Mouse (Mus musculus): ENCODE measurements around the gene Prss56. TPM values are rescaled to one million over a fixed set of nuclear protein-coding genes. Genes with fewer than 3 reads are reported as not detected.
A peak's percentile ranks its signal among the peaks of the same experiment; 100 is the strongest.

Prss56 gene
- polyA plus RNA-seq, 1 experiment from 2014 or later = 0.88 TPM

- Histone ChIP-seq H3K9me3 (ENCODE audit: control insufficient read depth, low read length) (no peaks in the 10 kb centered on the region), H3K4me3 (ENCODE audit: low read depth, low read length) (no peak overlapping the region)
- ATAC-seq (ENCODE audit: insufficient read depth, low FRiP score, low TSS enrichment) = no peak
These were observed 23.2 kb downstream of the Prss56 start for GRCm38 (mm10) chr1:87206339-87206738.

DNA sequence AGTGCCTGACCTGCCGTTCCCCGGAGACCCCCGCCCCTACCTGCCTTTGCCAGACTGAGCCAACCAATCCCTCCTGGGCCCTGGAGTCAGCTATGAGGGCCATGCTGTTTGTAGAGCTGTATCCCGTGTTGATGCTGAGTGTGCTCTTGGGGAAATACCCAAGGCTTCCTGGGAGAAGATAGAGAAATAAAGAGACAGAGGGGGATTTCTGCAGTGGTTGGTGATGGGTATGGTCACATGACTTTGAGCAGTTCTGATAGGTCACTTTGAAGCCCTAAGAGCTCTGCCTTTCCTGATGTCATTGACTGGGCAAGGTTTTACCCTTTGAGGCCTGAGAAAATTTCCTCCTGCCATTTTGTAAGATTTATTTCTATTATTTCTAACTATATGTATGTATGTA, 28.3 kb downstream of the Prss56 start:
- Histone ChIP-seq H3K9ac (ENCODE audit: low read length) (no peak overlapping the region), H3K4me2 (ENCODE audit: low read depth) (no peak overlapping the region), H3K27me3 (ENCODE audit: control insufficient read depth, insufficient read depth, low read length) (peaks cover 6% of the 10 kb centered on the region; the same call in 1 of the 2 replicates), H3K4me1 (ENCODE audit: control insufficient read depth, insufficient read depth, low read length) (peaks cover 13% of the 10 kb centered on the region), H3K9me3 (ENCODE audit: control insufficient read depth, low read length) (no peaks in the 10 kb centered on the region), H3K36me3 (ENCODE audit: control insufficient read depth, insufficient read depth, low read length) (no peaks in the 10 kb centered on the region), H3K27ac (ENCODE audit: low read depth, low read length) (no peak overlapping the region), H3K4me3 (ENCODE audit: low read depth, low read length) (no peak overlapping the region)
- WGBS = 92% methylated on average over 4 of the region's 4 CpGs
- no peak for ATAC-seq (ENCODE audit: insufficient read depth, low FRiP score, low TSS enrichment)
- no peak for DNase-seq (ENCODE audit: low spot score)

More at GRCm38 (mm10) chr1:87206339-87206738, 23.2 kb downstream of the Prss56 start:
- Histone ChIP-seq H3K4me1 (ENCODE audit: control insufficient read depth, insufficient read depth, low read length) (no peaks in the 10 kb centered on the region), H3K9ac (ENCODE audit: low read length) (no peak overlapping the region), H3K27me3 (ENCODE audit: control insufficient read depth, insufficient read depth, low read length) (peaks cover 9% of the 10 kb centered on the region; the same call in 1 of the 2 replicates), H3K36me3 (ENCODE audit: control insufficient read depth, insufficient read depth, low read length) (no peaks in the 10 kb centered on the region), H3K27ac (ENCODE audit: low read depth, low read length) (no peak overlapping the region), H3K4me2 (ENCODE audit: low read depth) (no peak overlapping the region)
- 20% methylated on average over 17 of the region's 17 CpGs for WGBS
- DNase-seq (ENCODE audit: low spot score) = no peak

GRCm38 (mm10) chr1:87213735-87214704, 30.9 kb downstream of the Prss56 start, which contains the start of gene Eif4e2:
TSS of gene Eif4e2 (plus strand) at chr1:87213914.
- peaks cover 13% of the 10 kb centered on the region for H3K4me1 ChIP-seq (ENCODE audit: control insufficient read depth, insufficient read depth, low read length)
- peak within 1 kb of the TSS; percentile 76 for H3K4me3 ChIP-seq (ENCODE audit: low read depth, low read length)
- DNase-seq (ENCODE audit: low spot score) (peak; percentile 97), ATAC-seq (ENCODE audit: insufficient read depth, low FRiP score, low TSS enrichment) (peak; percentile 97)
- H3K9me3 ChIP-seq (ENCODE audit: control insufficient read depth, low read length) = no peaks in the 10 kb centered on the region
- H3K36me3 ChIP-seq (ENCODE audit: control insufficient read depth, insufficient read depth, low read length) = no peaks in the 10 kb centered on the region
- peak within 1 kb of the TSS; percentile 90 for H3K9ac ChIP-seq (ENCODE audit: low read length)
- under 1% methylated on average over 57 of the region's 99 CpGs for WGBS
- peak within 1 kb of the TSS; percentile 62 for H3K4me2 ChIP-seq (ENCODE audit: low read depth)
- H3K27ac ChIP-seq (ENCODE audit: low read depth, low read length) = peak within 1 kb of the TSS; percentile 97
- no peaks in the 10 kb centered on the region for H3K27me3 ChIP-seq (ENCODE audit: control insufficient read depth, insufficient read depth, low read length)

DNA sequence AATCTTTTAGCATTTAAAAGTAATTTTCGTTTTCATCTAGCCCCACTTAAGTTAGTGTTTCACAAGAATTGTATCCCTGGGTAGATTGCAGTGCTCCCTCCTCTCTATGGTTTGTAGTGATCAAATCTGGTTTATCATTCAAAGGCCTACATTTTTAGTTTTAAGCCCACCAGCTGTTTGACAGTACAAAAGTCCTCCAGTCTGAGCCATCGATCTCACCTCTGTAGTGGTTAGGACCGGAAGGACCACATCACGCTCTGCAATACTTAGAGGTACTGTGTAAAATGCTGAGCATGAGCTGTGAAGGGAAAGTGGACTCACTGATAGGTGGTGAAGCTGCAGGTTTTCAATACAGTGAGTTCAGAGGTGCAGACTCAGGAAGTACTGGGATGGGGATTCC, 31.6 kb downstream of the Prss56 start:
- H3K9ac ChIP-seq (ENCODE audit: low read length) = peak overlapping the region; percentile 90
- 0 out of 2 replicates have a peak overlapping the region, but pooled peaks have one; percentile 97 for H3K27ac ChIP-seq (ENCODE audit: low read depth, low read length)
- DNase-seq (ENCODE audit: low spot score) (no peak), ATAC-seq (ENCODE audit: insufficient read depth, low FRiP score, low TSS enrichment) (no peak)
- H3K36me3 ChIP-seq (ENCODE audit: control insufficient read depth, insufficient read depth, low read length) = peaks cover under 1% of the 10 kb centered on the region; the same call in 1 of the 2 replicates
- peak overlapping the region; percentile 62 for H3K4me2 ChIP-seq (ENCODE audit: low read depth)
- H3K4me3 ChIP-seq (ENCODE audit: low read depth, low read length) = peak overlapping the region; percentile 76
- no peaks in the 10 kb centered on the region for H3K9me3 ChIP-seq (ENCODE audit: control insufficient read depth, low read length)
- WGBS = 39% methylated on average over 4 of the region's 4 CpGs
- peaks cover 13% of the 10 kb centered on the region for H3K4me1 ChIP-seq (ENCODE audit: control insufficient read depth, insufficient read depth, low read length)
- no peaks in the 10 kb centered on the region for H3K27me3 ChIP-seq (ENCODE audit: control insufficient read depth, insufficient read depth, low read length)

GRCm38 (mm10) chr1:87217938-87218337, 34.8 kb downstream of the Prss56 start:
- H3K27me3 ChIP-seq (ENCODE audit: control insufficient read depth, insufficient read depth, low read length) = no peaks in the 10 kb centered on the region
- no peak overlapping the region for H3K9ac ChIP-seq (ENCODE audit: low read length)
- H3K27ac ChIP-seq (ENCODE audit: low read depth, low read length) = no peak overlapping the region
- DNase-seq (ENCODE audit: low spot score) (no peak), ATAC-seq (ENCODE audit: insufficient read depth, low FRiP score, low TSS enrichment) (no peak)
- H3K36me3 ChIP-seq (ENCODE audit: control insufficient read depth, insufficient read depth, low read length) = peaks cover 20% of the 10 kb centered on the region
- H3K4me2 ChIP-seq (ENCODE audit: low read depth) = no peak overlapping the region
- H3K4me1 ChIP-seq (ENCODE audit: control insufficient read depth, insufficient read depth, low read length) = peaks cover 11% of the 10 kb centered on the region
- H3K9me3 ChIP-seq (ENCODE audit: control insufficient read depth, low read length) = no peaks in the 10 kb centered on the region
- 62% methylated on average over 3 of the region's 3 CpGs for WGBS
- no peak overlapping the region for H3K4me3 ChIP-seq (ENCODE audit: low read depth, low read length)

- Histone ChIP-seq H3K27me3 (ENCODE audit: control insufficient read depth, insufficient read depth, low read length) (no peaks in the 10 kb centered on the region), H3K4me2 (ENCODE audit: low read depth) (no peak overlapping the region), H3K9me3 (ENCODE audit: control insufficient read depth, low read length) (no peaks in the 10 kb centered on the region), H3K4me1 (ENCODE audit: control insufficient read depth, insufficient read depth, low read length) (no peaks in the 10 kb centered on the region), H3K4me3 (ENCODE audit: low read depth, low read length) (no peak overlapping the region), H3K36me3 (ENCODE audit: control insufficient read depth, insufficient read depth, low read length) (peaks cover 38% of the 10 kb centered on the region), H3K27ac (ENCODE audit: low read depth, low read length) (no peak overlapping the region), H3K9ac (ENCODE audit: low read length) (no peak overlapping the region)
- ATAC-seq (ENCODE audit: insufficient read depth, low FRiP score, low TSS enrichment) (no peak), DNase-seq (ENCODE audit: low spot score) (no peak)
- WGBS = 97% methylated on average over 8 of the region's 8 CpGs
These were observed 42.6 kb downstream of the Prss56 start for GRCm38 (mm10) chr1:87225739-87226138.

GRCm38 (mm10) chr1:87226409-87227159, 43.5 kb downstream of the Prss56 start:
- DNase-seq (ENCODE audit: low spot score) (no peak), ATAC-seq (ENCODE audit: insufficient read depth, low FRiP score, low TSS enrichment) (no peak)
- Histone ChIP-seq H3K9me3 (ENCODE audit: control insufficient read depth, low read length) (no peaks in the 10 kb centered on the region), H3K4me1 (ENCODE audit: control insufficient read depth, insufficient read depth, low read length) (no peaks in the 10 kb centered on the region), H3K4me3 (ENCODE audit: low read depth, low read length) (no peak overlapping the region), H3K27ac (ENCODE audit: low read depth, low read length) (no peak overlapping the region), H3K4me2 (ENCODE audit: low read depth) (no peak overlapping the region), H3K9ac (ENCODE audit: low read length) (no peak overlapping the region), H3K36me3 (ENCODE audit: control insufficient read depth, insufficient read depth, low read length) (peaks cover 33% of the 10 kb centered on the region), H3K27me3 (ENCODE audit: control insufficient read depth, insufficient read depth, low read length) (no peaks in the 10 kb centered on the region)
- 100% methylated on average over 1 of the region's 1 CpGs for WGBS

- no peaks in the 10 kb centered on the region for H3K4me1 ChIP-seq (ENCODE audit: control insufficient read depth, insufficient read depth, low read length)
- no peaks in the 10 kb centered on the region for H3K9me3 ChIP-seq (ENCODE audit: control insufficient read depth, low read length)
- H3K9ac ChIP-seq (ENCODE audit: low read length) = no peak overlapping the region
- H3K4me2 ChIP-seq (ENCODE audit: low read depth) = no peak overlapping the region
- no peak for DNase-seq (ENCODE audit: low spot score)
- WGBS = 87% methylated on average over 3 of the region's 3 CpGs
- H3K4me3 ChIP-seq (ENCODE audit: low read depth, low read length) = no peak overlapping the region
- H3K27me3 ChIP-seq (ENCODE audit: control insufficient read depth, insufficient read depth, low read length) = no peaks in the 10 kb centered on the region
- H3K36me3 ChIP-seq (ENCODE audit: control insufficient read depth, insufficient read depth, low read length) = peaks cover 31% of the 10 kb centered on the region
- no peak overlapping the region for H3K27ac ChIP-seq (ENCODE audit: low read depth, low read length)
- ATAC-seq (ENCODE audit: insufficient read depth, low FRiP score, low TSS enrichment) = no peak
These were observed 44.0 kb downstream of the Prss56 start for GRCm38 (mm10) chr1:87227160-87227550.
